ENCODE assay signal across 11 mouse cellular contexts in the genomic region with DNA sequence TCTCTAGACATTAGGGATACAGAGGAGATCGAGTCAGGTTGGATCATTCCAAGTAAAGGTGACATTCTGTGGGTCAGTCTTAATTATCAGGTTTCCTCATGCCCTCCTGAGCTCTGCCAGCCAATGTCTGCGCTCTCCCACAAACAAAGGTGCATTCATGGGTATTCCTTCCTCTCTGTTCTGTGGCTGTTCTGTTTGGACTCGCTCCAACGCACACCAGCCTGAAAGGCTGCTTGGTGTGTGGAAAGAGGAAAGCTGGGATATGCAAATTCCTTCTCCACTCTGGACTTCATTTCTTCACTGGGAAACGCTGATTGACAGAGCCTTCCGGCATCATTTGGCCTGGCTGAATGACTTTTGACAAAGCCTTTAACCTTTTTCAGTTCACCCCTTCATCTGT. TPM values are rescaled to one million over a fixed set of nuclear protein-coding genes. Genes with fewer than 3 reads are reported as not detected.
DNase-seq lines count a peak whose midpoint lies in the region; ATAC-seq and TF ChIP-seq lines count a peak whose summit lies in the region.
"Had no signal": no experiment of that assay in that cellular context is flagged by ENCODE, and none has a peak within 500 bp of the region (broad histone marks: within the 10 kb centered on the region; RNA-seq: fewer than 3 reads in every experiment).

No protein-coding gene starts in this region.

- no peak overlapping the region for H3K9ac ChIP-seq in hindbrain, embryonic 13.5 days
- H3K9ac ChIP-seq: limb, embryonic 15.5 days had no signal

- peaks cover 42% of the 10 kb centered on the region for H3K79me2 ChIP-seq in C2C12 (ENCODE audit: control insufficient read depth, insufficient read depth)

- peak overlapping the region; percentile 46 for H3ac ChIP-seq in C2C12 (ENCODE audit: control insufficient read depth, insufficient read length, low read depth)

- no peaks in the 10 kb centered on the region for H3K36me3 ChIP-seq in kidney, adult 2 months (ENCODE audit: control insufficient read depth, insufficient read depth, low read length)
- H3K36me3 ChIP-seq in C2C12 (ENCODE audit: control insufficient read depth, insufficient read depth), result peaks cover 32% of the 10 kb centered on the region
- H3K36me3 ChIP-seq in hindbrain, embryonic 13.5 days, result peaks cover 37% of the 10 kb centered on the region

- peaks cover 11% of the 10 kb centered on the region for H3K79me3 ChIP-seq in C2C12 (ENCODE audit: low read depth)

- no peaks in the 10 kb centered on the region for H3K9me3 ChIP-seq in hindbrain, embryonic 13.5 days
- H3K9me3 ChIP-seq: limb, embryonic 15.5 days had no signal

- no peak overlapping the region for H3K27ac ChIP-seq in kidney, adult 2 months (ENCODE audit: insufficient read depth, low read depth, low read length)
- peak overlapping the region; percentile 48; the same call in 1 of the 2 replicates for H3K27ac ChIP-seq in hindbrain, embryonic 13.5 days
- H3K27ac ChIP-seq: limb, embryonic 15.5 days had no signal

- DNase-seq in kidney, postnatal 10 days, result peak; percentile 33
- no peak for DNase-seq in kidney, adult 2 months
- peak; percentile 86 for DNase-seq in brain, embryonic 14.5 days (ENCODE audit: low read depth)
- no peak for DNase-seq in cerebellum, postnatal 36 days
- DNase-seq in lung, postnatal 36 days, result no peak
- DNase-seq in lung, adult 18-20 months, result no peak
- DNase-seq: cerebellum, adult 9-11 months had no signal

- TF ChIP-seq POLR2A in kidney, adult 2 months (IDR thresholded peaks at IDR 0.05; ENCODE audit: low read depth, low read length), result no peak
- no peak for TF ChIP-seq POLR2A in brain, embryonic 14.5 days (IDR thresholded peaks at IDR 0.05; ENCODE audit: borderline replicate concordance, extremely low read depth, insufficient read depth, insufficient read length, poor library complexity, severe bottlenecking)

- peaks cover 4% of the 10 kb centered on the region; the same call in 1 of the 2 replicates for H3K4me1 ChIP-seq in kidney, adult 2 months (ENCODE audit: control insufficient read depth, insufficient read depth, low read length)
- H3K4me1 ChIP-seq in hindbrain, embryonic 13.5 days (replicated peaks), result 0 out of 2 replicates have a peak, but pooled peaks cover 5% of the 10 kb centered on the region

- TF ChIP-seq CTCF in kidney, adult 2 months (conservative IDR thresholded peaks at IDR 0.05; ENCODE audit: insufficient read depth, insufficient read length, low read depth, low read length), result no peak
- TF ChIP-seq CTCF in C2C12 (IDR thresholded peaks at IDR 0.05; ENCODE audit: control insufficient read depth, insufficient read depth, insufficient read length), result no peak
- no peak for TF ChIP-seq CTCF in brain, embryonic 14.5 days (IDR thresholded peaks at IDR 0.05; ENCODE audit: borderline replicate concordance, extremely low read depth, insufficient read depth, insufficient read length)

- WGBS in kidney, adult 2 months, result 41% methylated on average over 6 of the region's 6 CpGs
- 41% methylated on average over 6 of the region's 6 CpGs for WGBS in hindbrain, embryonic 13.5 days

- no peaks in the 10 kb centered on the region for H3K27me3 ChIP-seq in kidney, adult 2 months (replicated peaks; ENCODE audit: control insufficient read depth, insufficient read depth, low read length)
- no peaks in the 10 kb centered on the region for H3K27me3 ChIP-seq in C2C12 (ENCODE audit: control insufficient read depth, insufficient read depth, insufficient read length)
- H3K27me3 ChIP-seq in hindbrain, embryonic 13.5 days, result no peaks in the 10 kb centered on the region
- H3K27me3 ChIP-seq: limb, embryonic 15.5 days had no signal

- H3K4me3 ChIP-seq in kidney, adult 2 months (ENCODE audit: insufficient read depth, low read depth, low read length), result no peak overlapping the region
- H3K4me3 ChIP-seq in C2C12 (ENCODE audit: insufficient read depth, poor library complexity, severe bottlenecking), result no peak overlapping the region
- no peak overlapping the region for H3K4me3 ChIP-seq in hindbrain, embryonic 13.5 days
- H3K4me3 ChIP-seq: erythroblast, embryonic 14.5 days; limb, embryonic 15.5 days had no signal

- H3K4me2 ChIP-seq in hindbrain, embryonic 13.5 days, result no peak overlapping the region
- H3K4me2 ChIP-seq: limb, embryonic 15.5 days had no signal

- 0 out of 2 replicates have a peak, but pooled peaks have one; percentile 17 for ATAC-seq in hindbrain, embryonic 13.5 days (ENCODE audit: low FRiP score)

TF ChIP-seq in C2C12, 6 proteins besides CTCF, POLR2A, EP300 and RAD21:
- TF ChIP-seq USF1 (IDR thresholded peaks at IDR 0.05; ENCODE audit: low read depth) (no peak), MYOG (IDR thresholded peaks at IDR 0.05; ENCODE audit: control insufficient read depth, extremely low read depth, insufficient read length) (no peak), FOSL1 (IDR thresholded peaks at IDR 0.05; ENCODE audit: insufficient read depth, low read length, poor library complexity, severe bottlenecking) (no peak), MYOD1 (IDR thresholded peaks at IDR 0.05; ENCODE audit: control insufficient read depth, insufficient read length, low read depth) (no peak), MAX (IDR thresholded peaks at IDR 0.05) (no peak), CEBPB (IDR thresholded peaks at IDR 0.05; ENCODE audit: low read depth) (no peak)

RNA-seq across cellular contexts. Expression of a gene that starts 6.5 kb away (rescaled TPM):
- polyA plus RNA-seq in kidney, adult 2 months (2012; rRNA removed), result 25.6 and 29.6 TPM in 2 replicates
- 23.4 TPM for polyA plus RNA-seq in C2C12 (2012; fragmentation: generic; extraction: Trizol)
- polyA plus RNA-seq in brain, embryonic 14.5 days (2012; rRNA removed), result 2.6 and 3.2 TPM in 2 replicates
- 3.7 and 4.0 TPM in 2 replicates for polyA plus RNA-seq in hindbrain, embryonic 13.5 days (2015; fragmentation: Nextera tagmentation; extraction: Ambion mirVana)

RNA-seq across cellular contexts. Expression of a gene that starts 10.1 kb away (rescaled TPM):
- 14.1 and 15.3 TPM in 2 replicates for polyA plus RNA-seq in kidney, adult 2 months (2012; rRNA removed)
- 19.2 TPM for polyA plus RNA-seq in C2C12 (2012; fragmentation: generic; extraction: Trizol)
- polyA plus RNA-seq in brain, embryonic 14.5 days (2012; rRNA removed), result 139 and 205 TPM in 2 replicates
- polyA plus RNA-seq in hindbrain, embryonic 13.5 days (2015; fragmentation: Nextera tagmentation; extraction: Ambion mirVana), result 108 and 111 TPM in 2 replicates

RNA-seq across cellular contexts. Expression of a gene that starts 11.3 kb away (rescaled TPM):
- 59.2 and 62.5 TPM in 2 replicates for polyA plus RNA-seq in kidney, adult 2 months (2012; rRNA removed)
- polyA plus RNA-seq in C2C12 (2012; fragmentation: generic; extraction: Trizol), result 306 TPM
- polyA plus RNA-seq in brain, embryonic 14.5 days (2012; rRNA removed), result 169 and 204 TPM in 2 replicates
- polyA plus RNA-seq in hindbrain, embryonic 13.5 days (2015; fragmentation: Nextera tagmentation; extraction: Ambion mirVana), result 92.1 and 96.6 TPM in 2 replicates

RNA-seq across cellular contexts. Expression of a gene that starts 12.6 kb away (rescaled TPM):
- 408 and 409 TPM in 2 replicates for polyA plus RNA-seq in kidney, adult 2 months (2012; rRNA removed)
- polyA plus RNA-seq in C2C12 (2012; fragmentation: generic; extraction: Trizol), result 2,812 TPM
- 836 and 1,059 TPM in 2 replicates for polyA plus RNA-seq in brain, embryonic 14.5 days (2012; rRNA removed)
- polyA plus RNA-seq in hindbrain, embryonic 13.5 days (2015; fragmentation: Nextera tagmentation; extraction: Ambion mirVana), result 301 and 310 TPM in 2 replicates

RNA-seq across cellular contexts. Expression of a gene that starts 29.6 kb away (rescaled TPM):
- 4.6 and 6.0 TPM in 2 replicates for polyA plus RNA-seq in kidney, adult 2 months (2012; rRNA removed)
- 19.2 TPM for polyA plus RNA-seq in C2C12 (2012; fragmentation: generic; extraction: Trizol)
- polyA plus RNA-seq in brain, embryonic 14.5 days (2012; rRNA removed), result 1.9 and 2.6 TPM in 2 replicates
- 2.3 and 2.8 TPM in 2 replicates for polyA plus RNA-seq in hindbrain, embryonic 13.5 days (2015; fragmentation: Nextera tagmentation; extraction: Ambion mirVana)
- polyA plus RNA-seq: erythroblast, embryonic 14.5 days had no signal

Comparison
In these comparisons a context has a peak if more than half of its experiments do, and no peak if none do; other contexts are left out.
1. DNase-seq: peak in kidney, postnatal 10 days (single experiment) and brain, embryonic 14.5 days (single experiment); none in kidney, adult 2 months (single experiment), cerebellum, postnatal 36 days (0 of 2), lung, postnatal 36 days (single experiment) and lung, adult 18-20 months (0 of 2).